Mouse (Mus musculus) stomach, postnatal 0 days (tissue): ENCODE measurements around the gene Stk38. TPM values are rescaled to one million over a fixed set of nuclear protein-coding genes. Genes with fewer than 3 reads are reported as not detected.

Source experiments
- ATAC-seq: fragments of 200-750 bp; cut with Nextera tagmentation; 2 replicates; pipeline ENCODE4 v1.8.0; 2017; ENCODE audit not compliant: low FRiP score, low TSS enrichment
- DNase-seq: peaks from one replicate; pipeline ENCODE4 v3.0.0-alpha.2; 2016; ENCODE audit warnings: low spot score
- H3K27ac ChIP-seq: fragments of 300-500 bp; sonication (generic); replicated peaks from 2 replicates; pipeline ENCODE4 v1.5.1; 2014; ENCODE audit warnings: mild to moderate bottlenecking, control low read depth
- H3K27me3 ChIP-seq: fragments of 300-500 bp; sonication (generic); 2 replicates; pipeline ENCODE4 v1.6.1; 2014; ENCODE audit warnings: low read length; ENCODE audit not compliant: control insufficient read depth, insufficient read depth
- H3K36me3 ChIP-seq: fragments of 300-500 bp; sonication (generic); 2 replicates; pipeline ENCODE4 v1.6.1; 2014; ENCODE audit warnings: low read length, mixed read lengths; ENCODE audit not compliant: control insufficient read depth, insufficient read depth
- H3K4me1 ChIP-seq: fragments of 300-500 bp; sonication (generic); replicated peaks from 2 replicates; pipeline ENCODE4 v1.6.1; 2014; ENCODE audit warnings: antibody characterized with exemption; ENCODE audit not compliant: control insufficient read depth, insufficient read depth
- H3K4me2 ChIP-seq: fragments of 300-500 bp; sonication (generic); replicated peaks from 2 replicates; pipeline ENCODE4 v1.6.1; 2014; ENCODE audit warnings: low read depth, mild to moderate bottlenecking, control low read depth, moderate library complexity
- H3K4me3 ChIP-seq: fragments of 300-500 bp; sonication (generic); 2 replicates; pipeline ENCODE4 v1.5.1; 2014; ENCODE audit warnings: low read depth, low read length, control low read depth
- H3K9ac ChIP-seq: fragments of 300-500 bp; sonication (generic); 2 replicates; pipeline ENCODE4 v1.6.1; 2014; ENCODE audit warnings: mild to moderate bottlenecking, low read length, control low read depth, mixed read lengths
- H3K9me3 ChIP-seq: fragments of 300-500 bp; sonication (generic); 2 replicates; pipeline ENCODE4 v1.6.1; 2016; ENCODE audit warnings: low read length; ENCODE audit not compliant: control insufficient read depth
- CTCF ChIP-seq: IDR thresholded peaks from 2 replicates; pipeline ENCODE4 v1.5.1; 2016; ENCODE audit warnings: antibody characterized with exemption, low read depth, mild to moderate bottlenecking, moderate library complexity
- EP300 ChIP-seq: optimal IDR thresholded peaks from 2 replicates; pipeline ENCODE3; 2016; ENCODE audit warnings: antibody characterized with exemption
- WGBS: fragments of 180-500 bp; shearing (Covaris S2); extraction: QIAGEN DNeasy Blood & Tissue Kit; methylation state at CpG from one replicate; pipeline ENCODE4 v1.1.7; 2014; 5-methylcytosine and 5-hydroxymethylcytosine counted together
- polyA plus RNA-seq: library from polyadenylated mRNA; unstranded; fragments of >200 nt; fragmentation: Nextera tagmentation; extraction: Ambion mirVana; gene quantifications from 2 replicates; pipeline ENCODE4 v1.2.1, GENCODE M21; 2015

Stk38 gene
- polyA plus RNA-seq, 1 experiment from 2014 or later: 64.8 TPM

GRCm38 (mm10) chr17:28988996-28989395 lies 18.8 kb downstream of the Stk38 start:
- no peak for ATAC-seq
- TF ChIP-seq CTCF (no peak), EP300 (no peak)
- WGBS: 84% methylated on average over 3 of the region's 3 CpGs
- Histone ChIP-seq H3K9ac (no peak overlapping the region), H3K4me1 (no peaks in the 10 kb centered on the region), H3K27ac (no peak overlapping the region), H3K36me3 (peaks cover 17% of the 10 kb centered on the region; the same call in 1 of the 2 replicates), H3K27me3 (no peaks in the 10 kb centered on the region), H3K9me3 (no peaks in the 10 kb centered on the region), H3K4me3 (no peak overlapping the region), H3K4me2 (no peak overlapping the region)
- no peak for DNase-seq

GRCm38 (mm10) chr17:28988291-28988690 lies 19.5 kb downstream of the Stk38 start:
- H3K9me3 ChIP-seq: no peaks in the 10 kb centered on the region
- H3K9ac ChIP-seq: no peak overlapping the region
- no peak overlapping the region for H3K4me2 ChIP-seq
- no peaks in the 10 kb centered on the region for H3K27me3 ChIP-seq
- WGBS: 54% methylated on average over 4 of the region's 4 CpGs
- no peaks in the 10 kb centered on the region for H3K4me1 ChIP-seq
- TF ChIP-seq CTCF: no peak
- no peak for TF ChIP-seq EP300
- DNase-seq: no peak
- ATAC-seq: no peak
- H3K4me3 ChIP-seq: no peak overlapping the region
- peaks cover 17% of the 10 kb centered on the region; the same call in 1 of the 2 replicates for H3K36me3 ChIP-seq
- H3K27ac ChIP-seq: no peak overlapping the region

DNA sequence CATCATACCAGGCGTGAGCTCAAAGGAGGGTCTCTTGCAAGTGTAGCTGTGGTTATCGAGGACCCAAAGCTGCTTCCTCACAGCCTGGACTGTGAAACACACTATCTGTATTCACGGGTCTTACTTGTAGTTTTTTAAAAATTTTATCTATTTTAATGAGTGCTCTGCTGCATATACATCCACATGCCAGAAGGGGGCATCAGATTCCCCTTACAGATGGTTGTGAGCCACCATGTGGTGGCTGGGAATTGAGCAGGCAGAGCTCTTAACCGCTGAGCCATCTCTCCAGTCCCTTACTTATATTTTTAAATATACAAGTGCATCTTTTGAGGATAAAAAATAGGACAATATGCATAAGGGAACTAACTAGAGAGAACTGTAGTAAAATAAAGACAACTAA lies 20.1 kb downstream of the Stk38 start:
- WGBS: 71% methylated on average over 4 of the region's 4 CpGs
- H3K36me3 ChIP-seq: peaks cover 17% of the 10 kb centered on the region; the same call in 1 of the 2 replicates
- no peak overlapping the region for H3K4me2 ChIP-seq
- H3K4me3 ChIP-seq: no peak overlapping the region
- H3K27ac ChIP-seq: no peak overlapping the region
- H3K27me3 ChIP-seq: no peaks in the 10 kb centered on the region
- TF ChIP-seq EP300 (no peak), CTCF (peak; percentile 87)
- DNase-seq (peak; percentile 52), ATAC-seq (no peak)
- H3K9ac ChIP-seq: no peak overlapping the region
- H3K4me1 ChIP-seq: no peaks in the 10 kb centered on the region
- H3K9me3 ChIP-seq: no peaks in the 10 kb centered on the region

DNA sequence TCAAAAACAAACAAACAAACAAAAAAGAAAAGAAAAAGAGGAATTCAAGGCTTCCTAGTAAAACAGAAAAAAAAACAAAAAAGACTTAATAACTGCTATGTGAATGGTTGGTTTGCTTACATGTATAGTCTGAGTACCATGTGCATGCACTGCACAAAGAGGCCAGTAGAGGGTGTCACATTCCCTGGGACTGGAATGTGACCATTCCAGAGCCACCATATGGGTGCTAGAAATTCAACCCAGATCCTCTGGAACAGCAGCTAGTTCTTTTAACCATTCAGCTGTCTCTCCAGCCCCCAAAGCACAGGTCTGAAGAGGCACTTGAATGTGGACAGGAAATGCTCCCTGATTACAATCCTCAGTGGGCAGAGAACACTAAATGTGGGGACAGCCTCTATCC lies 21.0 kb downstream of the Stk38 start:
- H3K4me3 ChIP-seq: no peak overlapping the region
- no peak for ATAC-seq
- no peaks in the 10 kb centered on the region for H3K4me1 ChIP-seq
- no peaks in the 10 kb centered on the region for H3K9me3 ChIP-seq
- DNase-seq: peak; percentile 49
- H3K9ac ChIP-seq: no peak overlapping the region
- no peak overlapping the region for H3K4me2 ChIP-seq
- H3K27ac ChIP-seq: no peak overlapping the region
- peaks cover 17% of the 10 kb centered on the region; the same call in 1 of the 2 replicates for H3K36me3 ChIP-seq
- H3K27me3 ChIP-seq: no peaks in the 10 kb centered on the region
- TF ChIP-seq EP300 (no peak), CTCF (peak; percentile 70)

GRCm38 (mm10) chr17:28984724-28985420 lies 22.9 kb downstream of the Stk38 start:
- peaks cover 18% of the 10 kb centered on the region; the same call in 1 of the 2 replicates for H3K36me3 ChIP-seq
- 67% methylated on average over 1 of the region's 1 CpGs for WGBS
- H3K9ac ChIP-seq: no peak overlapping the region
- no peaks in the 10 kb centered on the region for H3K27me3 ChIP-seq
- H3K9me3 ChIP-seq: no peaks in the 10 kb centered on the region
- no peak overlapping the region for H3K4me3 ChIP-seq
- TF ChIP-seq EP300: no peak
- H3K4me2 ChIP-seq: no peak overlapping the region
- no peak overlapping the region for H3K27ac ChIP-seq
- ATAC-seq (no peak), DNase-seq (no peak)
- H3K4me1 ChIP-seq: no peaks in the 10 kb centered on the region

DNA sequence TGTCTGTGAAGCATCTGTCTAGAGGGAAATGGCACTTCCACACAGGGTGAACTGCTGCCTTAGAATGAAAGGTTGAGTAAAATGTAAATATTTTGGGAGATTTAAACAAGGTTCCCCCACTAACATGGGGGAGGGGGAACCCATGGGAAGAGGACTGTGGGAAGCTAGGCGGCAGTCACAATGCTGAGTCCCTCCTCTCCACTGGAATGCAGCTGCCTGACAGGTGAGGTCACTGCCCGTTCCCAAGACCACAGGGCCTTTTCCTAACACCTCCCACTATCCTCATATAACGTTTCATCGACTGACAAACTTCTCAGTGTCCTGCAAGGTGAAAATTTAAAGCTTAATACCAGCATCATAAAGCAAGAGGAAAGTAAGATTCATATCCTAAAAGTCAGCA lies 25.2 kb downstream of the Stk38 start:
- TF ChIP-seq EP300 (no peak), CTCF (no peak)
- DNase-seq: no peak
- Histone ChIP-seq H3K27me3 (no peaks in the 10 kb centered on the region), H3K4me1 (no peaks in the 10 kb centered on the region), H3K4me3 (no peak overlapping the region), H3K9ac (no peak overlapping the region), H3K27ac (no peak overlapping the region), H3K36me3 (peaks cover 18% of the 10 kb centered on the region), H3K9me3 (no peaks in the 10 kb centered on the region), H3K4me2 (no peak overlapping the region)
- WGBS: 19% methylated on average over 4 of the region's 4 CpGs
- no peak for ATAC-seq
